Mouse (Mus musculus): ENCODE data around the gene Depdc5. TPM values are rescaled to one million over a fixed set of nuclear protein-coding genes. Genes with fewer than 3 reads are reported as not detected.

Depdc5 gene
- total RNA-seq, 2 experiments from 2014 or later = 30.1 to 38.4 TPM

GRCm38 (mm10) chr5:33001111-33001510 lies 137.6 kb downstream of the Depdc5 start:
- no peak for DNase-seq

GRCm38 (mm10) chr5:33002781-33003180 lies 139.3 kb downstream of the Depdc5 start:
- DNase-seq = peak; percentile 37

DNA sequence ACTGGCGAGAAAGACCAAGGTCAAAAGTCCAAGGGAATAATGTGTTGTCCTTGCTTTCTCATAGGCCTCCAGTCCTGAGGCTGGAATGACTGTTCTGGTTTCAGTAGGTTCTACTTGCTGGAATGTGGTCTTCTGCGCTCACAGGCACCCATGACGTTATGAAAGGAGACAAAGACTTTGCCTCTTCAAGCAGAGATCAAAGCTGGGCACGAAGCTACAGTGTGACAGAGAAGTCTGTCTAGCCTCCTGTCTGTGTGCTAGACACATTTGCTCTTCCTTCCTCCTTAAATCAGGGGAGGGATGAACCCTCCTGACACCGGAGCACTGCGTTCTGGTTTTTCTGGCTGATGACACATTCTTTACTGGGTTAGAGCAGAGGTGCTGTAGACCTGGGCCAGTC lies 140.0 kb downstream of the Depdc5 start:
- no peak for DNase-seq

DNA sequence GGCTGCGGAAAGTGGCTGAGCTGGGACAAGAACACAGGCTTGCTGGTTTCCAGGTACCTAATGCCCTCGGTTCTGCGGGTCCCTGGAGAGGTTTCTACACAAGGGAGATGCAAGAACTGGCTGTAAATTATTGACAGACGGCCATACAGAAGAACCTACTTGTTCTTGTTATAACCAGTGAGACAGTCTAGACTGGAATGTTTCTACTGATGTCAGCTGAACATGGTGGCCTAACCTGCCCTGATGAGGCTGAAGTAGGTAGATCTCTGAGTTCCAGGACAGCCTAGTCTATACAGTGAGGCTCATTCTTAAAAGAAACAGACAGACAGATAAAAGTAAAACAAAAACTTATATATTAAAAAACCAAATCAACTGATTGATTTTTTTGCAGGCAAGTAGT lies 140.6 kb downstream of the Depdc5 start:
- DNase-seq = no peak

DNA sequence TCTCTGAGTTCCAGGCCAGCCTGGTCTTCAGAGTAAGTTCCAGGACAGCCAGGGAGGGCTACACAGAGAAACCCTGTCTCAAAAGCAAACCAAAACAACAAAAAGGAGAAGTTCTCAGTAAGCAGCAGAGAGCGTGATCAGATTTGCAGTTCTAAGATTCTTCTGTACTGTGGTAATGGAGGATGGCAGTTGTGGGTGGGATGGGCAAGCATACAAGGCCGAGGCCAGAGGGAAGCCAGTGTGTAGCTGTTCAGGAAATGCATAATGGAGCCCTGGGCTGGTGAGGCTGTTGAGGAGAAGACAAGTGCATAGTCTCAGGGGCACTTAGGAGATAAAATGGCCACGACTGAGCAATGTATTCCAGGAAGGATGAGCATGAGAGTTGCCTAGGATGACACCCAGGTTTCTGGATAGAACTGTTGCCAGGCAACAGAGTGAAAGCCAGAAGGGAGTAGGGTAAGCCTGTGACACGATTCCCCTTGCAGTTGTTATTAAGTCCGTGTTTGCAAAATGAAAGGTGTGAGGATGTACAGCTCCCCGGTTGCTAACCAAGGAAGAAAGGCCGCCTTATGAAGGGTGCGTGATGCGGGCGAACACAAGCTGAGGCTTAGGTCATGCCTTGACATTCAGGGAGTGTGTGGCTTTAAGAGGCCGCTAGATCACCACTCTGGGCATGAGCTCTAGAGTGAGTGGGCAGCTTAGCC lies 142.1 kb downstream of the Depdc5 start:
- DNase-seq = no peak

- no peak for DNase-seq
Measured at GRCm38 (mm10) chr5:33006670-33007069, 143.2 kb downstream of the Depdc5 start.

DNA sequence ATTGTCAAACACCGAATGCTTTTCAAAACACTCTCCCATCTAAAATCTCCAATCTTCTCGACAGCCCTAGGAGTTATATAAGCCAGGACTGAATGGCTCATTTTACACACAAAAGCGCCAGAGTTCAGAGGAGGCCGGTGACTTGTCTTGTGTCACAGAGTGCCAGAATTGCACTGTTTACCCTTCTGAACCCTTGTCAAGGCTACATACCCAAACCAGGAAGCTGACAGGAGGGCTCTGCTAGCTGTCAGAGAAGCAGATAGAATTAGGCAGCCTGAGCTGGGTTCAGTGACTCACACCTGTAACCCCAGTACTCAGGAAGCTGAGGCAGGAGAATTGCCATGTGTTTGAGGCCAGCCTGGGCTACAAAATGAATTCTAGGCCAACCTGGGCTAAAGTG lies 143.9 kb downstream of the Depdc5 start:
- no peak for DNase-seq

DNA sequence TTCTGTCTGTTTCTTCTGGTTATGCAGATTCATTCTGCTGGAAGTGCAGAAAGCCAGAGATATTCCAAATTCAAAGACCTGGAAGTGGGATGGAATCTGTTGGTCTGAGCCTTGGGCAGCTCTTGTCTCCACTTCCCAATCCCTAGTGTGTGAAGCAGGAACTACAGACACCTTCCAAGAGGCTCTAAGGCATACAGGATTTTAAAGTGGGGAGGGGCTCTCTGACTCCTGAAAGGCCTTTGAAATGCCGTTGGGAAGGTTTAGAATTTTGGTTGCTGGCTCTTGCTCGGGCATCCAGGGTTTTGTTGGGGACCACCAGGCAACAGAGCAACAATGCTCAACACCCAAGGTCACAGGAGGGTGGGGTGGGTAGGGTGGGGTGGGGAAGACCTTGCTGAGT lies 145.8 kb downstream of the Depdc5 start:
- no peak for DNase-seq

GRCm38 (mm10) chr5:33009818-33010812 lies 146.6 kb downstream of the Depdc5 start:
- peak; percentile 45 for DNase-seq

- peak; percentile 52 for DNase-seq
Measured at GRCm38 (mm10) chr5:33011132-33012106, 147.9 kb downstream of the Depdc5 start.

GRCm38 (mm10) chr5:33014096-33014495 lies 150.6 kb downstream of the Depdc5 start:
- DNase-seq = no peak

GRCm38 (mm10) chr5:33015579-33015978 lies 152.1 kb downstream of the Depdc5 start:
- DNase-seq = peak; percentile 46

GRCm38 (mm10) chr5:33018189-33018560 lies 154.7 kb downstream of the Depdc5 start:
- no peak for DNase-seq

DNA sequence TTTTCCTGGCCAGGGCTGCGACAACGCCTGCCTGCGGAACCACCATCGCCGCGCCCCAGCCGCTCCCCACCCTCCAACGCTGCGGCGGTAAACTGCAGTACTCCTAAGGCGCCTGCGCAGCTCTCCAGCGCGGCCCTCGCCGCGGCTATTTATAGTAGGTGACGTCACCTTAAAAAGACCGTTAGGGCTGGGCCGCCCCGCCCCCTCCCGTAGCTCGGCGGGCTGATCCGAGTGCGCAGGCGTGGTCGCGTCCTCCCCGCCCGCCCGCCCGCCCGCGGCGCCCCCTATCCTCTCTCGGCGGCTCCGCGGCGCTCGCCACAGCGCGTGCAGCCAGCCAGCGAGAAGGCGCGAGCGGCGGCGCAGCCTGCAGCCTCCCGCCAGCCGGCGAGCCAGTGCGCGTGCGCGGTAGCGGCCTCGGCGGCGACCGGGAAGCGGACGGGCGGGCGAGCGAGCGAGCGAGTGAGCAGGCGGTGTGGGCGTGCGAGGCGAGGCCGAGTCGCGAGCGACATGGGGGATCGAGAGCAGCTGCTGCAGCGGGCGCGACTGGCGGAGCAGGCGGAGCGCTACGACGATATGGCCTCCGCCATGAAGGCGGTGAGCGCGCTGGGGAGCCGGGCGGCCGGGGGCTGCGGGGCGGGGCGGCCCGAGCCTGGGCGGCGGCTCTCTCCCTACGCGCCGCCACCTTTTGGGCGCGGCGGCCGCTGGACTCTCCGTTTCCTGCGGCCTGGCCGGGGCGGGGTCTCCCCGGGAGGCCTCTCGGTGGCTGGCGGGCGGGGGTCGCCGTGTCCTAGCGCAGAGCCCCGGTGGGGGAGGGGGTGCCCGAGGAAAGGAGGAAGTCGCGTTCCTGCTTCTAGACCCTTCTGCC lies 155.3 kb downstream of the Depdc5 start, which contains the start of gene Ywhah:
Gene Ywhah (plus strand): TSS at position 256 of the 865 bp plus-strand sequence.
- peak; percentile 97 for DNase-seq

GRCm38 (mm10) chr5:33019426-33019821 lies 155.9 kb downstream of the Depdc5 start:
- no peak for DNase-seq

DNA sequence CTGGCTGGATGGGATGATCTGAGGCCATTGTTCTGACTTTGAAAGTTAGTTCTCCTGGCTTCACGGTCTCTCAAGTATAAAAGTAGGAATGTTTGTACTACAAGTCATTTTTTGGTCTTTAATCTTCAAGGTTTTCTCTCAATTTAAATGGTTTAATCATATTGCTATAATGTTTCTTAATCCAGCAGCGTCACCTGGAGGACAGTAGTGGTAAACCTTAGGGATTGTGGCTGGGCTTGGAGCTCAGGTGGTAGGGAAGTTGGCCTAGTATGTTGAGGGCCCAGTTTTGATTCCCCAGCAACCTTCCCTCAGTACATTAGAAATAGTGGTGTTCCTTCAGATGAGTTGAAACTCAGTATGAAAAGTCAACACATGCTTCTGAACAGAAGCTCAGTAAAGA lies 158.1 kb downstream of the Depdc5 start:
- DNase-seq = no peak

DNA sequence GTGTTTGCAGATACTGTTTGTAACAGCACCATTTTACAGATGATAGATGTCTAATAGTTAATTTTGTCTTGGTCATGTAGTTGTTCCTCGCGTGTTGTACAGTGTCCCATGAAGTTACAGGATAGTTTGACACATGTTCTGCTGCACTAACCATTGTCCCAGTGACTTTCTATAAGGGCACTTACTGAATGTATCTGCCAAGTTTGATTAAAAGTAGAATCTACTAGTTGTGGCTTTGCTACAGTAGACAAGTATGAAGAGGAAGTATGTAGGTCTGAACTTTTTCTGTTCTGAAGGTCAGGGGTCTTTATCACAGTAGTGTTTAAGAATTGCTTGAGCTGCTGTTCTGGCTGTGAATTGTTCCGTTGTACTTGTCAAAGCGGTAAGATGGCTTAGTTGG lies 159.8 kb downstream of the Depdc5 start:
- DNase-seq = no peak

DNA sequence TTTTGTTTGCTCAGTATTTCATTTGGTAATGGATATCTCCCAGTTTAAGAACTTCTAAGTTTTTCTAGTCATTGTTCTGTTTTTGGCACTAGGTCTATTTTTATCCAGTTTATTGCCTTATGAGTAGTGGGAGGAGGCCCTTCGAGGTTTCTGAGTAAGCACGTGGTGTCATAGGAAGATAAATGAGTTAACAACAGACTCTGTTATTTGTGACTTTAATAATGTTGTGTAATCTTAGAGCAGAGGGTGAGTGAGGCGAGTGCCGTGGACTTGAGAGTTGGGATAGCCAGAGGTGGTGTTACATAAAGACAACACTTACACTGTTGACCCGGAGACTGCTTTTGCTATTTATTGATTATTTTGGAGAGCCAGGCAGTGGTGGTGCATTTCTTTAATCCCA lies 161.0 kb downstream of the Depdc5 start:
- DNase-seq = no peak

DNA sequence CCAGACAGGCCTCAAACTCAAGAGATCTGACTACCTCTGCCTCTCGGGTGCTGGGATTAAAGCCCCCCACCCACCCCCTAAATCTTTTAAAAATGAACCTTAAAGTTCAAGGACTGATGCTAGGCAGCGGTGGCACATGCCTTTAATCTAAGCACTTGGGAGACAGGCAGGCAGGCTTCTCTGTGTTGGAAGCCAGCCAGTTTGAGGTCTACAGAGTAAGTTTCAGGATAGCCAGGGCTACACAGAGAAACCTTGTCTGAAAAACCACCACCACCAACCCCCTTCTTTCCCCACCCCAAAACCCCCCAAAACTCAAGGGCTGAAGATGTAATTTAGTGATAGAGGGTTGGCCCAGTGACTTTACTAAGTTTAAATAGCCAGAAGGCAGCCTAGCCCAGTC lies 165.2 kb downstream of the Depdc5 start:
- DNase-seq = no peak

DNA sequence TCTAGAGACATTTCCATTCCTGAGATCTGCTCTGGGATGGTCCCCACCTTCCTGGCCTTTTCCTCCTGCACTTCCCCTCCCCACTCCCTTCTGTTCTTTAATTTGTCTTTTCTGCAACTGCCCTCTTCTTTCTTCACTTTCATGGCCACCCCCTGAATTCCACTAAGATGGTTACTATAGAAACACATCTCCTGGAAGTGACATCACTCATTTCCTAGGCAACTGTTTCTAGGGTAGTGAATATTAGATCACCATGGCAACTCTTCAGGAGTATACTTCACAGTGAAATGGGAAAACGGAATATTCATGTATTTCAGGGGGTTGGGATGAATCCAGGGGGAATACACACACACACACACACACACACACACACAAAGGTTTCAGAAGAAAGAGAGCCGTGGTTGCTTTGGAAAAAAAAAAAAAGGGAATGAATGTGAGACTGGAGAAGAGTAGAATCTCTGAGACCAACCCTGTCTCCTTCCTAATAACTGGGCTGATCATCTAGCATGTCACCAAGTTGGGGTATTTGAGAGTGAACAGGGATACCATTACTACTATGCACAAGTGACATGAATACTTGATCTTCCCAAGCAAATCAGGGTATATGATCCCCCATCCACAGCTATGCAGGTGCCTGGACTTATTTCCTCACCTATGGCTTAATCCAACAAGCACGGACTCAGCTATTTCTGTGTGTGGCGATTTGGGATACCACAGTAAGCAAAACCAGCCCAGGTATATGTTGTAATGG lies 167.1 kb downstream of the Depdc5 start:
- DNase-seq = no peak
